Mouse (Mus musculus) midbrain, postnatal 0 days (tissue): ENCODE measurements at regions not wholly inside any gene's neighbourhood (a gene's known extent, or its start where the extent isn't known, plus 50 kb on each side); places are given as distances from the start of the nearest gene placed in this dataset.
A peak's percentile ranks its signal among the peaks of the same experiment; 100 is the strongest.

Experiments
- ATAC-seq: fragments of 200-750 bp; cut with Nextera tagmentation; 2 replicates; pipeline ENCODE4 v1.8.0; 2017; ENCODE audit warnings: moderate number of reproducible peaks, mild to moderate bottlenecking, moderate TSS enrichment, moderate library complexity; ENCODE audit not compliant: low FRiP score
- DNase-seq: peaks from one replicate; pipeline ENCODE4 v3.0.0-alpha.2; 2015; ENCODE audit warnings: low spot score
- H3K27ac ChIP-seq: fragments of 300-500 bp; sonication (generic); 2 replicates; pipeline ENCODE4 v1.5.1; 2014; ENCODE audit warnings: low read depth, mild to moderate bottlenecking, low read length, mixed read lengths
- H3K27me3 ChIP-seq: fragments of 300-500 bp; sonication (generic); 2 replicates; pipeline ENCODE4 v1.6.1; 2014; ENCODE audit warnings: low read length, control low read depth, mixed read lengths; ENCODE audit not compliant: insufficient read depth
- H3K36me3 ChIP-seq: fragments of 300-500 bp; sonication (generic); 2 replicates; pipeline ENCODE4 v1.6.1; 2014; ENCODE audit warnings: low read length, control low read depth, mixed read lengths; ENCODE audit not compliant: insufficient read depth
- H3K4me1 ChIP-seq: fragments of 300-500 bp; sonication (generic); 2 replicates; pipeline ENCODE4 v1.6.1; 2014; ENCODE audit warnings: mild to moderate bottlenecking, control low read depth, antibody characterized with exemption, low read length, mixed read lengths; ENCODE audit not compliant: insufficient read depth
- H3K4me2 ChIP-seq: fragments of 300-500 bp; sonication (generic); 2 replicates; pipeline ENCODE4 v1.6.1; 2014; ENCODE audit warnings: low read depth, mild to moderate bottlenecking, low read length, mixed read lengths; ENCODE audit not compliant: poor library complexity, severe bottlenecking
- H3K4me3 ChIP-seq: fragments of 300-500 bp; sonication (generic); 2 replicates; pipeline ENCODE4 v1.5.1; 2014; ENCODE audit warnings: low read depth, mild to moderate bottlenecking, low read length, moderate library complexity
- H3K9ac ChIP-seq: fragments of 300-500 bp; sonication (generic); replicated peaks from 2 replicates; pipeline ENCODE4 v1.6.1; 2014; ENCODE audit warnings: mild to moderate bottlenecking, low read length, moderate library complexity, mixed read lengths; ENCODE audit not compliant: poor library complexity, severe bottlenecking
- H3K9me3 ChIP-seq: fragments of 300-500 bp; sonication (generic); 2 replicates; pipeline ENCODE4 v1.6.1; 2016; ENCODE audit warnings: low read length, control low read depth
- CTCF ChIP-seq: IDR thresholded peaks from 2 replicates; pipeline ENCODE4 v1.5.1; 2016; ENCODE audit warnings: antibody characterized with exemption, mild to moderate bottlenecking
- WGBS: fragments of 180-500 bp; shearing (Covaris S2); extraction: QIAGEN DNeasy Blood & Tissue Kit; methylation state at CpG from one replicate; pipeline ENCODE4 v1.1.7; 2014; 5-methylcytosine and 5-hydroxymethylcytosine counted together

DNA sequence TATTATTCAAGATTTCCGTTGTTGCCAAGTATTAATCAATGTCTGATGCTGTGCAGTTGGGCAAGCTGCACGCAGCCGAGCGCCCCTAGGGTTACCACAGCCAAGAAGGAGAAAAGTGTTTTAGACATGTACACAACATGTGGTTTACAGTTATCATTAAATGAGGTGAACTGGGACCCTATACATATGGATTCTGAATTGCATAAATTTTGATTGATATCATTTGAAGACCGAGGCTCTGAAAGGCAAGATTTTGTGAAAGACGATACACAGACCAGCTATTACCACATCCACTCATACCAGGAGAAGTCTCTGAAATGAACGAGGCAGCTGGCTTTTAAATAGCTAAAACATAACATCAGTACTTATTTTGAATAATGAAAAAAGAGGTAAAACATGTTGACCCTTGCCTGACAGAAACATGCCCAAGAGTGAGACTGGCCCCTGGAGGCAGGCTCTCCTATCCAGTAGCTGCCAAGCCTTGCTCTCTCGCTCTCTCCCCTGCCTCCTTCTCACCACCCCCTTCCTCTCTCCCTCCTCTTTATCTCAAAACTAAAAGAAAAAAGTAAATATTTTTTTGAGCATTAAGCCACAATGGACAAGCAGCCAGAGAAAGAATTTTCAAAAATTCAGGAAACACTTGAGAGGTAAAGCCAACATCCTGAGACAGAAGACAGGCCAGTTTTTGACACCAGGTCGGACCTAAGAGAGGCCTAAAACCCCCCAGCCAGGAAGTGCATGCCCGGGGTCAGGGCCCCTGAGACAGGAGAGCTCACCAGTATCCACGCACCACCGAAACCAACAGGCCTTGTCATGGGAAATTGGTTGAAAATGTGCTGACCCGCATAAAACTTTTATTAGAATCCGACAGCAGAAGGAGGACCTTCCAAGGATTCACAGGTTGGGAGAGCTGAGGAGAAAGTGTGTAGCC lies 342.9 kb upstream of the Mki67 start:
- H3K4me2 ChIP-seq = no peak overlapping the region
- H3K4me1 ChIP-seq = 0 out of 2 replicates have a peak, but pooled peaks cover 2% of the 10 kb centered on the region
- H3K36me3 ChIP-seq = no peaks in the 10 kb centered on the region
- no peak overlapping the region for H3K9ac ChIP-seq
- H3K9me3 ChIP-seq = no peaks in the 10 kb centered on the region
- ATAC-seq (no peak), DNase-seq (no peak)
- no peak overlapping the region for H3K4me3 ChIP-seq
- TF ChIP-seq CTCF = no peak
- 74% methylated on average over 14 of the region's 14 CpGs for WGBS
- H3K27ac ChIP-seq = no peak overlapping the region
- H3K27me3 ChIP-seq = 0 out of 2 replicates have a peak, but pooled peaks cover 5% of the 10 kb centered on the region

DNA sequence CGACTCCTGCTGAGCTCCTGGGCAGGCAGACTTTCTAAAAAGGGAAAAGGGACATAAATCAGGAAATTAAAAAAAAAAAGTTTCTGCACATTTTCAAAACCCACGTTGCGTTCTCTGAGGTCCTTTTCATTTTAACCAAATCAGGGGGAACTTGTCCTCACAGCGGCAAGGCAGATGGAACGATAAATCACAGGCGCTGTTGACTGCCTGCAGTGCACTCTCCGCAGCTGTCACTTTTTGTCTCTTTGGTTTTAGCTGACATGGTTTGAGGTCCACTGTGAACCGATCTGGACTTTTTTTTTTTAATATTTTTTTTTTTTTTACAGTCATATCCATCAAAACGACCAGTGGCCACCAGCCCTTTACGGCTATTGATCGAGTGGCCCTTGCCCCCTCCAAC lies 343.7 kb upstream of the Mki67 start:
- ATAC-seq (no peak), DNase-seq (peak; percentile 56)
- no peak for TF ChIP-seq CTCF
- H3K36me3 ChIP-seq = no peaks in the 10 kb centered on the region
- H3K9me3 ChIP-seq = no peaks in the 10 kb centered on the region
- 0 out of 2 replicates have a peak, but pooled peaks cover 2% of the 10 kb centered on the region for H3K4me1 ChIP-seq
- no peak overlapping the region for H3K27ac ChIP-seq
- 37% methylated on average over 11 of the region's 11 CpGs for WGBS
- no peak overlapping the region; the same call in 1 of the 2 replicates for H3K4me3 ChIP-seq
- H3K9ac ChIP-seq = no peak overlapping the region
- no peak overlapping the region for H3K4me2 ChIP-seq
- H3K27me3 ChIP-seq = 0 out of 2 replicates have a peak, but pooled peaks cover 5% of the 10 kb centered on the region

DNA sequence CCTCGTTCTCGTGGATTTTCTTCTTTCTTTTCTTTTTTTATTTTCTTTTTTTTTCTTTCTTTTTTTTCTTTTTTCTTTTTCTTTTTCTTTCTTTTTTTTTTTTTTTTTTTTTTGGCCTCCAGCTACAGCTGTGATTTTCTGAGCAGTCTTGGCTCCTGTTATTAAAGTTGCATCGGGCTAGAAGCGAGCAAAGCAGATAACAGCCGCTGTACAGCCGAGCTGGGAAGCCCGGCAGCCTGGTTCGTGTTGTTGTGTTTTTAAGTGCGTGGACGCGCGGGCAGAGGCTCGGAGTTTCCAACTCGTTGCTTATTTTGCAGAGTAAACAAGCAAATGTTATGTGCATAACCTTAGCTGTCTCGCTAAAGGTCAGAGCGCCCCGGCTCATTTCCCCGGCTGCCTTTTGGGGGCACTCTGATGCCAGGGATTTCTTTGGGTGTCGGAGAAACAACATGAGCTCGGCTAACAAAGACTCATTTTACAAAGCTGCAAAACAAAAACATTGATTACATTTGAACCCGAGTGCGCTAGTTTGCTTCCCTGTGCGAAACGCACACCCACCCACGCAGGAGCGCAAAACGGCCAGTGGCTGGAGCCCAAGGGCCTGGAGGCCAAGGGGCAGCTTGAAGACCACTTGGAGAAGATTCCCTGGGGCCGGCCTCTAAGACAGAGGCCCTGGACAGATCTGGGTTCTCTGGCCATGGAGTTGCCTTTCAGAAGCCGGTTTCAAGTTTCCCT lies 344.3 kb upstream of the Mki67 start:
- peak; percentile 77 for TF ChIP-seq CTCF
- no peaks in the 10 kb centered on the region for H3K9me3 ChIP-seq
- DNase-seq = peak; percentile 82
- H3K4me3 ChIP-seq = peak overlapping the region; percentile 25
- 0 out of 2 replicates have a peak, but pooled peaks cover 2% of the 10 kb centered on the region for H3K4me1 ChIP-seq
- 0 out of 2 replicates have a peak, but pooled peaks cover 5% of the 10 kb centered on the region for H3K27me3 ChIP-seq
- peak overlapping the region; percentile 59 for H3K4me2 ChIP-seq
- peak overlapping the region; percentile 33; the same call in 1 of the 2 replicates for H3K9ac ChIP-seq
- H3K27ac ChIP-seq = peak overlapping the region; percentile 47; the same call in 1 of the 2 replicates
- ATAC-seq = no peak
- H3K36me3 ChIP-seq = no peaks in the 10 kb centered on the region
- whole genome bisulfite sequencing = 5% methylated on average over 29 of the region's 29 CpGs

DNA sequence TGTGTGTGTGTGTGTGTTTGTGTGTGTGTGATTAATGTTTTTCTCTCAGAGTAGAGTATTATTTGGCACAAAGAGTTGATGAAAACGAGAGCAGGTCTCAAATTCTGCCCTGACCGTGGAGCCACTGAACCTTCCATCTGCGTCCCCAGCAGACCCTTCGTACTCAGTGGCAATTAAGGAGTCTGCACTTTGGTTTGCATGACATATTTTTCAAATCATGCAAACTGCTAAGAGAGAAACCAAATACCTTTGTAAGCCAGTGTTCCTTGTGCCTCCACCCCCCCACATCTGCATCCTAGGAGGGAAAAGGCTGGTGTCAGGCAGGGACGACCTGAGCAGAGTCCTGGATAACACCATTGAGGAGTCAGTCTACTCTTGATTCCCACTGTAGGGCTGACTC lies 346.5 kb upstream of the Mki67 start:
- 71% methylated on average over 5 of the region's 5 CpGs for WGBS

DNA sequence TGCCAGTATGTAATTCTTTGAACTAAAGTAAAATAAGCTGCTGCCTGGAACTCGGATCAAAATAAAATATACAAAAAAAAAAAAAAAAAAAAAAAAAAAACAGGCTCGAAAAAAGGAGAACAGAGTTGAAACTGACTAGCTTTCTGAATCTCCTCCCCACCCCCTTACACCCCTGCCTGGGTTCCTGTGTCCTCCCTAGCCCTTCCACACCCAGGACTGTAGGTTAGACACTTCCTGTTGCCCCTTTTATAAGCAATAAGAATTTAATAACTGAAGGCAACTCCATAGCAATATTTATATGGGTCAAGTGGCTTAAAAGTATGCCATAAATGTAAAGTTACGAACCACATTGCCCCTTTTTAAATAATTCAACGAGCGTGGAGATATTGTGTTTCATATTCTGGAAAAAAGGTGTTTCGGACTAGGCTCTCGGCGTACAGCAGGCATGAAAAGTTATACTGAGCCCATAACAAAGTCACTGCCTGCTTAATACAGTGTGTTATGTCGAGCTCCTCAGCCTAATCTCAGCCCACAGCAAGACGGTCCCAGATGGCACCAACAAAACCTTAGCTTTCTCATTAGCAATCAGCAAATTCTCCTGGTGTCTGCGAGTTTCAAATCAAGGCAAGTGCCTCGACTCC lies 349.0 kb upstream of the Mki67 start:
- ATAC-seq = no peak
- H3K36me3 ChIP-seq = no peaks in the 10 kb centered on the region
- DNase-seq = no peak

More for the DNA sequence above, 346.5 kb upstream of the Mki67 start:
- no peak overlapping the region for H3K4me2 ChIP-seq
- 0 out of 2 replicates have a peak, but pooled peaks cover 5% of the 10 kb centered on the region for H3K27me3 ChIP-seq
- DNase-seq = no peak
- no peaks in the 10 kb centered on the region for H3K36me3 ChIP-seq
- no peak for TF ChIP-seq CTCF
- ATAC-seq = no peak
- H3K9me3 ChIP-seq = no peaks in the 10 kb centered on the region
- no peak overlapping the region for H3K9ac ChIP-seq
- H3K27ac ChIP-seq = no peak overlapping the region
- 0 out of 2 replicates have a peak, but pooled peaks cover 2% of the 10 kb centered on the region for H3K4me1 ChIP-seq
- H3K4me3 ChIP-seq = no peak overlapping the region

More for the DNA sequence above, 349.0 kb upstream of the Mki67 start:
- no peak overlapping the region for H3K27ac ChIP-seq
- H3K4me1 ChIP-seq = 0 out of 2 replicates have a peak, but pooled peaks cover 2% of the 10 kb centered on the region
- H3K4me2 ChIP-seq = no peak overlapping the region
- no peak overlapping the region for H3K4me3 ChIP-seq
- no peaks in the 10 kb centered on the region for H3K9me3 ChIP-seq
- TF ChIP-seq CTCF = no peak
- WGBS = 63% methylated on average over 12 of the region's 12 CpGs
- H3K9ac ChIP-seq = no peak overlapping the region
- peaks cover 8% of the 10 kb centered on the region; the same call in 1 of the 2 replicates for H3K27me3 ChIP-seq
